Mouse (Mus musculus) bone marrow, adult 2 months (tissue): ENCODE results near the gene Mgl2.

Source experiments
- CTCF ChIP-seq: fragments of 200-500 bp; IDR thresholded peaks from 2 replicates; pipeline ENCODE4 v1.5.1; 2011; ENCODE audit warnings: low read length, control low read depth; ENCODE audit not compliant: control insufficient read depth, insufficient read depth
- POLR2A ChIP-seq: fragments of 200-500 bp; IDR thresholded peaks from 2 replicates; pipeline ENCODE4 v1.6.1; 2011; ENCODE audit warnings: low read depth, mild to moderate bottlenecking, control low read depth, low read length, borderline replicate concordance; ENCODE audit not compliant: control insufficient read depth

DNA sequence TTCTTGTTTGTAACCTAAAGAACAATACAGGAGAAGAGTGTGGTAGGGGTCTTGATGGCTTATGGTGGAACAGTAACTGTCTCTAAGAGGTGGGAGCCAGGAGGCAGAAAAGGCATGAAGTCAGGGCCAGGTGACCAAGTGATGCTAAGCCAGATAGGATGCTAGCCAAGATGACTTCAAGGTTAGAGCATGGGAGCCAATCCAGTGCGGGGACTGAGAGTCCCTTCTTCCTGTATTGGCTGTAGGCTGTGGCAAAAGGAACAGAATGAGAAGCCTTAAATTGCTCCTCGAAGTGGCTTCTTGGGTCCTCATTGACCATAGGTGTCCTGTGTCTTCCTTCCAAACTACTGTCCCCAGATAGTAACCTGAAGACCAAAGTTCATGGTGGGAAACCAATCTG is 31.0 kb upstream of the Mgl2 start:
- no peak for TF ChIP-seq CTCF
- no peak for TF ChIP-seq POLR2A
